Mouse (Mus musculus): ENCODE measurements around the gene Rabggta. TPM values are rescaled to one million over a fixed set of nuclear protein-coding genes. Genes with fewer than 3 reads are reported as not detected.

Rabggta gene
- polyA plus RNA-seq, 1 experiment = 84.9 TPM

GRCm38 (mm10) chr14:55747051-55747847, 25.2 kb upstream of the Rabggta start:
- Histone ChIP-seq H3K36me3 (ENCODE audit: control insufficient read depth, insufficient read depth, low read length) (peaks cover 26% of the 10 kb centered on the region), H3K4me1 (replicated peaks; ENCODE audit: control insufficient read depth, insufficient read depth, low read length) (peaks cover 18% of the 10 kb centered on the region), H3K27me3 (ENCODE audit: control insufficient read depth, insufficient read depth, low read length) (no peaks in the 10 kb centered on the region), H3K27ac (ENCODE audit: control insufficient read depth, insufficient read depth, low read length) (no peak overlapping the region), H3K4me3 (ENCODE audit: control insufficient read depth, insufficient read depth, low read length) (no peak overlapping the region)
- TF ChIP-seq POLR2A (IDR thresholded peaks at IDR 0.05; ENCODE audit: control insufficient read depth, extremely low read depth, insufficient read depth, low read length, poor library complexity) = no peak
- no peak for TF ChIP-seq CTCF (IDR thresholded peaks at IDR 0.05; ENCODE audit: borderline replicate concordance, control insufficient read depth, extremely low read depth, insufficient read depth, low read length, poor library complexity)
- no peak for DNase-seq
- WGBS = 94% methylated on average over 10 of the region's 10 CpGs

GRCm38 (mm10) chr14:55745861-55746237, 23.8 kb upstream of the Rabggta start:
- H3K36me3 ChIP-seq (ENCODE audit: control insufficient read depth, insufficient read depth, low read length) = peaks cover 12% of the 10 kb centered on the region
- no peaks in the 10 kb centered on the region for H3K27me3 ChIP-seq (ENCODE audit: control insufficient read depth, insufficient read depth, low read length)
- peak overlapping the region; percentile 61 for H3K4me3 ChIP-seq (ENCODE audit: control insufficient read depth, insufficient read depth, low read length)
- TF ChIP-seq POLR2A (IDR thresholded peaks at IDR 0.05; ENCODE audit: control insufficient read depth, extremely low read depth, insufficient read depth, low read length, poor library complexity) (no peak), CTCF (IDR thresholded peaks at IDR 0.05; ENCODE audit: borderline replicate concordance, control insufficient read depth, extremely low read depth, insufficient read depth, low read length, poor library complexity) (no peak)
- WGBS = under 1% methylated on average over 31 of the region's 31 CpGs
- peaks cover 18% of the 10 kb centered on the region for H3K4me1 ChIP-seq (replicated peaks; ENCODE audit: control insufficient read depth, insufficient read depth, low read length)
- no peak for DNase-seq
- H3K27ac ChIP-seq (ENCODE audit: control insufficient read depth, insufficient read depth, low read length) = no peak overlapping the region

DNA sequence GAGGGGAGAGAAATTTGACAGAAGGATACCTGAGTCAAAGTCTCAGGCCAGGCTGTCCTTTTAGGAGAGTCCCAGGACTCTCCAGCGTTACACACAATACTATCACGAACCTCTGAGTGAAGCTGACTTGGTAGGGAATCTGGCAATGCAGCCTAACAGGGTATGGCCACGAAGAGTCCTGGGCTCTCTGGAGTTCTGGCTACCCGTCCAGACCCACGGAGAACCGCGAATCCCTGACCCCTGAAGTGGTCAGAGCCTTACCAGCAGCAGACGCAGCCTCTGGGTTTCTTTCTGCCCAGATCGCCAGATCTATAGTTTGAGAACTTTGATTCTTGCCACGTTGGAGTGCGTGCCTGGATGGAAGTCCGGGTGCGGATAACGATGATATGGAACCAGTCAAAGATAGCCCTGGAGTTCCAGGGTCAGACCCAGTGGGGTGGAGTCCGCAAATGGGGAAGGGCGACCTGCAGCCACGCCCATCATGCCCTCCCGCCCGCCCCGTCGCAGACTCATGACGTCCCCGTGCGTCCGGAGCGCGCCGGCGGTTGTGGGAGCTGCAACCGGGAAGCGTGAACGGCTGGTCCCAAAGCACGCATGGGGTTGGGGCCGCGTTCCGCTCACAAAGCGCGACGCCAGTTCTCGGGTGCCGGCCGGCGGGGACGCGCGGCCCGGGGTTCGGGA, 23.3 kb upstream of the Rabggta start, which contains the start of the genes Dhrs1 and Nop9:
TSS of gene Dhrs1 (minus strand) at position 511 of the 681 bp plus-strand sequence.
TSS of gene Nop9 (plus strand) at position 514 of the 681 bp plus-strand sequence.
- Histone ChIP-seq H3K27me3 (ENCODE audit: control insufficient read depth, insufficient read depth, low read length) (no peaks in the 10 kb centered on the region), H3K4me1 (replicated peaks; ENCODE audit: control insufficient read depth, insufficient read depth, low read length) (peaks cover 18% of the 10 kb centered on the region), H3K27ac (ENCODE audit: control insufficient read depth, insufficient read depth, low read length) (no peak within 1 kb of the TSS), H3K36me3 (ENCODE audit: control insufficient read depth, insufficient read depth, low read length) (peaks cover 8% of the 10 kb centered on the region; the same call in 1 of the 2 replicates), H3K4me3 (ENCODE audit: control insufficient read depth, insufficient read depth, low read length) (peak within 1 kb of the TSS; percentile 61)
- DNase-seq = peak; percentile 87
- WGBS = 3% methylated on average over 34 of the region's 48 CpGs
- TF ChIP-seq CTCF (IDR thresholded peaks at IDR 0.05; ENCODE audit: borderline replicate concordance, control insufficient read depth, extremely low read depth, insufficient read depth, low read length, poor library complexity) (no peak), POLR2A (IDR thresholded peaks at IDR 0.05; ENCODE audit: control insufficient read depth, extremely low read depth, insufficient read depth, low read length, poor library complexity) (peak; percentile 40; the same call in 1 of the 2 replicates)

DNA sequence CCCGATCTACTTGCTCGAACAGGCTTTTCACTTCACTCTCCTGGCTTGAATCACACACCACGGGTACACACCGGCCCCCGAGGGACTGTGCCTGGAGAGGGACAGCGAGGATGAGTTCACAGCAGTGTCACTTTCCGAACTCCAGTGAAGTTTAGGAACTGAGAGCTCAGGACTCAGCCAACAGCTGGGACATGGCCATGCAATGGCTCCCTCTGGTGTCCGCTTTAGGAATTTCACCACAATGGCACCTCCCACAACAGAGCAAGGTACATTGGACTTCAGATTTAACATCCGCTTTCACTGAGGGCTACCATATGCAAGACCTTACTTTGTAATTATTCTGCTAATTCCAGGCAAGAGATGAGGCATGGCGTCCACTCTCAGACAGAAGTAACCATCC, 21.6 kb upstream of the Rabggta start:
- no peaks in the 10 kb centered on the region for H3K27me3 ChIP-seq (ENCODE audit: control insufficient read depth, insufficient read depth, low read length)
- H3K27ac ChIP-seq (ENCODE audit: control insufficient read depth, insufficient read depth, low read length) = no peak overlapping the region
- peak; percentile 89 for DNase-seq
- TF ChIP-seq CTCF (IDR thresholded peaks at IDR 0.05; ENCODE audit: borderline replicate concordance, control insufficient read depth, extremely low read depth, insufficient read depth, low read length, poor library complexity) = 0 out of 2 replicates have a peak, but pooled peaks have one; percentile 65
- no peak for TF ChIP-seq POLR2A (IDR thresholded peaks at IDR 0.05; ENCODE audit: control insufficient read depth, extremely low read depth, insufficient read depth, low read length, poor library complexity)
- H3K4me3 ChIP-seq (ENCODE audit: control insufficient read depth, insufficient read depth, low read length) = no peak overlapping the region
- peaks cover 5% of the 10 kb centered on the region; the same call in 1 of the 2 replicates for H3K36me3 ChIP-seq (ENCODE audit: control insufficient read depth, insufficient read depth, low read length)
- H3K4me1 ChIP-seq (replicated peaks; ENCODE audit: control insufficient read depth, insufficient read depth, low read length) = peaks cover 18% of the 10 kb centered on the region
- 26% methylated on average over 10 of the region's 10 CpGs for WGBS

- no peak for DNase-seq
Observed at GRCm38 (mm10) chr14:55737086-55737687, 15.1 kb upstream of the Rabggta start.

DNA sequence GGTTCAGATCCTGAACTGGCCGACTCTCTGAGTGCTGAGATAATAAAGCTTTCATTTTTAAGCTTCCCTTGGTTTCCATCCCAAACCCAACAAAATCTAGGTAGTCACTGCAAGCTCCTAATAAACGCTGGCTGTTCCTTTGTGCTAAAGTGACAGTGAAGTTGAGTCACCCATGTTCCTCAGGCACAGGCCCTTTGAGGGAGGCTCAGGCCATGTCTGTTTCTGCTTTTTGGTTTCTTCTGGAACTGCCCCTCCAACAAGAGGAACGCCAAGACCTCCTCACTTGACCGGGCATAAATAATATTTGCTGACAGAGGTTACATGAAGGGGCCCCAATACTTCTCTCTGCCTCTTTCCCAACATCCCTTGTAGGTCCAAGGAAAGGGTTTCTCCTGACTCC, 13.7 kb upstream of the Rabggta start:
- Histone ChIP-seq H3K4me1 (replicated peaks; ENCODE audit: control insufficient read depth, insufficient read depth, low read length) (no peaks in the 10 kb centered on the region), H3K4me3 (ENCODE audit: control insufficient read depth, insufficient read depth, low read length) (no peak overlapping the region), H3K27me3 (ENCODE audit: control insufficient read depth, insufficient read depth, low read length) (no peaks in the 10 kb centered on the region), H3K36me3 (ENCODE audit: control insufficient read depth, insufficient read depth, low read length) (peaks cover 5% of the 10 kb centered on the region; the same call in 1 of the 2 replicates), H3K27ac (ENCODE audit: control insufficient read depth, insufficient read depth, low read length) (no peak overlapping the region)
- no peak for TF ChIP-seq CTCF (IDR thresholded peaks at IDR 0.05; ENCODE audit: borderline replicate concordance, control insufficient read depth, extremely low read depth, insufficient read depth, low read length, poor library complexity)
- TF ChIP-seq POLR2A (IDR thresholded peaks at IDR 0.05; ENCODE audit: control insufficient read depth, extremely low read depth, insufficient read depth, low read length, poor library complexity) = no peak
- DNase-seq = no peak
- WGBS = 74% methylated on average over 4 of the region's 4 CpGs

More at GRCm38 (mm10) chr14:55737086-55737687, 15.1 kb upstream of the Rabggta start:
- 84% methylated on average over 9 of the region's 9 CpGs for WGBS
- TF ChIP-seq POLR2A (IDR thresholded peaks at IDR 0.05; ENCODE audit: control insufficient read depth, extremely low read depth, insufficient read depth, low read length, poor library complexity) (no peak), CTCF (IDR thresholded peaks at IDR 0.05; ENCODE audit: borderline replicate concordance, control insufficient read depth, extremely low read depth, insufficient read depth, low read length, poor library complexity) (no peak)
- H3K4me3 ChIP-seq (ENCODE audit: control insufficient read depth, insufficient read depth, low read length) = no peak overlapping the region
- no peak overlapping the region for H3K27ac ChIP-seq (ENCODE audit: control insufficient read depth, insufficient read depth, low read length)
- H3K27me3 ChIP-seq (ENCODE audit: control insufficient read depth, insufficient read depth, low read length) = no peaks in the 10 kb centered on the region
- H3K4me1 ChIP-seq (replicated peaks; ENCODE audit: control insufficient read depth, insufficient read depth, low read length) = no peaks in the 10 kb centered on the region
- peaks cover 5% of the 10 kb centered on the region; the same call in 1 of the 2 replicates for H3K36me3 ChIP-seq (ENCODE audit: control insufficient read depth, insufficient read depth, low read length)
